Mouse (Mus musculus) gastrocnemius, adult 2 months (tissue): ENCODE results near the gene Strn4. TPM values are rescaled to one million over a fixed set of nuclear protein-coding genes. Genes with fewer than 3 reads are reported as not detected.

Experiments
- DNase-seq: peaks from one replicate; pipeline ENCODE4 v3.0.0; 2022
- H3K27ac ChIP-seq: fragments of 200-600 bp; 2 replicates; pipeline ENCODE4 v1.8.1; 2022; ENCODE audit warnings: mild to moderate bottlenecking
- H3K4me3 ChIP-seq: fragments of 200-600 bp; 2 replicates; pipeline ENCODE4 v1.8.1; 2022; ENCODE audit warnings: mild to moderate bottlenecking, moderate library complexity
- CTCF ChIP-seq: fragments of 200-600 bp; IDR thresholded peaks from 2 replicates; pipeline ENCODE4 v1.8.1; 2022; ENCODE audit warnings: antibody characterized with exemption, mild to moderate bottlenecking, moderate library complexity
- intact Hi-C: fragments of 180-260 bp; cut with DNase I; formaldehyde crosslinking; loops from one replicate; pipeline ENCODE4 v1.15.1; 2025
- total RNA-seq, 2 experiments: library from RNA; stranded (reverse); gene quantifications; 2 replicates each; pipeline ENCODE4 v1.2.3; 2021

Gene Strn4
- total RNA-seq, 2 experiments from 2014 or later = 16.2 to 16.6 TPM

- peak; percentile 91 for DNase-seq
- TF ChIP-seq CTCF = no peak
- peak overlapping the region; percentile 100 for H3K4me3 ChIP-seq
- intact Hi-C loops = no loop called here
- H3K27ac ChIP-seq = peak overlapping the region; percentile 98
These were observed 387 bp downstream of the Strn4 start for GRCm38 (mm10) chr7:16816078-16816474.

- intact Hi-C loops = no loop called here
These were observed 910 bp downstream of the Strn4 start, which contains the start of gene Fkrp for GRCm38 (mm10) chr7:16816475-16817122. TSS of gene Fkrp (minus strand) at chr7:16816732.

GRCm38 (mm10) chr7:16817693-16818092, 2.0 kb downstream of the Strn4 start:
- DNase-seq = no peak
- no peak for TF ChIP-seq CTCF
- intact Hi-C loops = no loop called here
- H3K4me3 ChIP-seq = peak overlapping the region; percentile 100
- H3K27ac ChIP-seq = no peak overlapping the region; the same call in 1 of the 2 replicates

More at GRCm38 (mm10) chr7:16816475-16817122, 910 bp downstream of the Strn4 start, which contains the start of gene Fkrp:
- Histone ChIP-seq H3K27ac (peak within 1 kb of the TSS; percentile 98), H3K4me3 (peak within 1 kb of the TSS; percentile 100)
- DNase-seq = peak; percentile 74
- no peak; the same call in 1 of the 2 replicates for TF ChIP-seq CTCF

- intact Hi-C loops = no loop called here
- no peak for TF ChIP-seq CTCF
- H3K4me3 ChIP-seq = no peak overlapping the region
- DNase-seq = no peak
- peak overlapping the region; percentile 24; the same call in 1 of the 2 replicates for H3K27ac ChIP-seq
These were observed 4.1 kb downstream of the Strn4 start for GRCm38 (mm10) chr7:16819794-16820193.

GRCm38 (mm10) chr7:16820271-16820763, 4.6 kb downstream of the Strn4 start:
- H3K27ac ChIP-seq = peak overlapping the region; percentile 24; the same call in 1 of the 2 replicates
- intact Hi-C loops = no loop called here

GRCm38 (mm10) chr7:16821091-16821490, 5.4 kb downstream of the Strn4 start:
- TF ChIP-seq CTCF = no peak
- intact Hi-C loops = no loop called here
- H3K27ac ChIP-seq = no peak overlapping the region; the same call in 1 of the 2 replicates

More at GRCm38 (mm10) chr7:16820271-16820763, 4.6 kb downstream of the Strn4 start:
- TF ChIP-seq CTCF = no peak
- DNase-seq = no peak
- H3K4me3 ChIP-seq = no peak overlapping the region

GRCm38 (mm10) chr7:16821669-16822101, 6.0 kb downstream of the Strn4 start:
- intact Hi-C loops = no loop called here
- Histone ChIP-seq H3K27ac (peak overlapping the region; percentile 1; the same call in 1 of the 2 replicates), H3K4me3 (no peak overlapping the region)
- no peak for TF ChIP-seq CTCF
- DNase-seq = no peak

More at GRCm38 (mm10) chr7:16821091-16821490, 5.4 kb downstream of the Strn4 start:
- no peak for DNase-seq
- no peak overlapping the region for H3K4me3 ChIP-seq

GRCm38 (mm10) chr7:16823734-16824133, 8.0 kb downstream of the Strn4 start:
- Histone ChIP-seq H3K4me3 (no peak overlapping the region), H3K27ac (peak overlapping the region; percentile 70)
- DNase-seq = peak; percentile 80
- intact Hi-C loops = no loop called here
- no peak for TF ChIP-seq CTCF

- peak; percentile 52 for TF ChIP-seq CTCF
- no peak for DNase-seq
- H3K27ac ChIP-seq = no peak overlapping the region
- no peak overlapping the region for H3K4me3 ChIP-seq
- intact Hi-C loops = no loop called here
These were observed 10.1 kb downstream of the Strn4 start for GRCm38 (mm10) chr7:16825785-16826184.

- H3K27ac ChIP-seq = no peak overlapping the region
- intact Hi-C loops = no loop called here
These were observed 10.9 kb downstream of the Strn4 start for GRCm38 (mm10) chr7:16826571-16826970.

GRCm38 (mm10) chr7:16827274-16827673, 11.6 kb downstream of the Strn4 start:
- TF ChIP-seq CTCF = no peak
- DNase-seq = no peak
- Histone ChIP-seq H3K27ac (no peak overlapping the region), H3K4me3 (no peak overlapping the region)
- intact Hi-C loops = no loop called here

More at GRCm38 (mm10) chr7:16826571-16826970, 10.9 kb downstream of the Strn4 start:
- no peak for DNase-seq
- TF ChIP-seq CTCF = no peak
- H3K4me3 ChIP-seq = no peak overlapping the region

GRCm38 (mm10) chr7:16830449-16830848, 14.8 kb downstream of the Strn4 start:
- Histone ChIP-seq H3K4me3 (no peak overlapping the region), H3K27ac (peak overlapping the region; percentile 28; the same call in 1 of the 2 replicates)
- intact Hi-C loops = no loop called here
- no peak for TF ChIP-seq CTCF
- DNase-seq = no peak
